Mouse (Mus musculus) forebrain, embryonic 14.5 days (tissue): ENCODE data around the gene Iars2. TPM values are rescaled to one million over a fixed set of nuclear protein-coding genes. Genes with fewer than 3 reads are reported as not detected.

ENCODE experiments used
- ATAC-seq: fragments of 200-750 bp; cut with Nextera tagmentation; 2 replicates; pipeline ENCODE4 v1.8.0; 2017; ENCODE audit warnings: mild to moderate bottlenecking, moderate library complexity
- DNase-seq: peaks from one replicate; pipeline ENCODE4 v3.0.0-alpha.2; 2015; ENCODE audit warnings: low spot score
- H3K27ac ChIP-seq: fragments of 300-500 bp; sonication (generic); 2 replicates; pipeline ENCODE4 v1.5.1; 2014; ENCODE audit warnings: low read depth, mild to moderate bottlenecking, control low read depth, low read length, moderate library complexity
- H3K27me3 ChIP-seq: fragments of 300-500 bp; sonication (generic); replicated peaks from 2 replicates; pipeline ENCODE4 v1.6.1; 2014; ENCODE audit warnings: low read length, control low read depth, mixed read lengths; ENCODE audit not compliant: control insufficient read depth, insufficient read depth
- H3K36me3 ChIP-seq: fragments of 300-500 bp; sonication (generic); 2 replicates; pipeline ENCODE4 v1.6.1; 2014; ENCODE audit warnings: low read length, control low read depth; ENCODE audit not compliant: control insufficient read depth, insufficient read depth
- H3K4me1 ChIP-seq: fragments of 300-500 bp; sonication (generic); 2 replicates; pipeline ENCODE4 v1.6.1; 2014; ENCODE audit warnings: antibody characterized with exemption, low read length, control low read depth; ENCODE audit not compliant: control insufficient read depth, insufficient read depth
- H3K4me2 ChIP-seq: fragments of 300-500 bp; sonication (generic); 2 replicates; pipeline ENCODE4 v1.6.1; 2014; ENCODE audit warnings: mild to moderate bottlenecking, control low read depth, low read length
- H3K4me3 ChIP-seq: fragments of 300-500 bp; sonication (generic); 2 replicates; pipeline ENCODE4 v1.5.1; 2014; ENCODE audit warnings: low read depth, low read length, control low read depth
- H3K9ac ChIP-seq: fragments of 300-500 bp; sonication (generic); 2 replicates; pipeline ENCODE4 v1.6.1; 2014; ENCODE audit warnings: mild to moderate bottlenecking, low read length, control low read depth, moderate library complexity
- H3K9me3 ChIP-seq: fragments of 300-500 bp; sonication (generic); replicated peaks from 2 replicates; pipeline ENCODE4 v1.6.1; 2016; ENCODE audit warnings: low read length, control low read depth, mixed read lengths; ENCODE audit not compliant: control insufficient read depth
- WGBS: fragments of 180-500 bp; shearing (Covaris S2); extraction: QIAGEN DNeasy Blood & Tissue Kit; methylation state at CpG from one replicate; pipeline ENCODE4 v1.1.7; 2014; 5-methylcytosine and 5-hydroxymethylcytosine counted together
- microRNA counts: library from miRNA; unstranded; fragments of <30 nt; microRNA quantifications from one replicate; lab custom pipeline; 2016
- microRNA-seq: library from miRNA; unstranded; fragments of <30 nt; microRNA quantifications from one replicate; pipeline ENCODE4, GENCODE M21; 2016
- polyA plus RNA-seq: library from polyadenylated mRNA; unstranded; fragments of >200 nt; fragmentation: Nextera tagmentation; extraction: Ambion mirVana; gene quantifications from 2 replicates; pipeline ENCODE4 v1.2.1, GENCODE M21; 2014

Gene Iars2
- polyA plus RNA-seq, 1 experiment from 2014 or later: 18.4 TPM

DNA sequence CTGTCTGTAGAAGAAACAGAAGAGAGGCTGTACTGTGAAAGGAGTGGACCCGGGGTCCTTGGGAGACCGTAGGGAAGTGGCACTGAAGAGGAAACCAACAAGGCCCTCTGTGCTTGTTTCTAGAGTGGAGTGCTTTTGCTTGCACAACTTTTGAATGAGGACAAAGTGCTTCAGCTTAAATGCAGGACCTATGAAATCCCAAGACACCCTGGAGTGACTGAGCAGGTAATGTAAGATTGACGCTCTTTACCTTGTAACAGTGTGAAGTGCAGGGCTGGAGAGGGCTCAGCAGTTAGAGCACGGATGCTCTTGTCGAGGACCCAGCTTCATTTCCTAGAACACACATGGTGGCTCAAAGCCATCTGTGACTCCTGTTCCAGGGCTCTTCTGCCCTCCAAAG lies 93.4 kb downstream of the Iars2 start:
- Histone ChIP-seq H3K27ac (no peak overlapping the region), H3K27me3 (no peaks in the 10 kb centered on the region), H3K4me1 (no peaks in the 10 kb centered on the region), H3K4me3 (no peak overlapping the region), H3K9ac (no peak overlapping the region), H3K4me2 (no peak overlapping the region), H3K36me3 (peaks cover 38% of the 10 kb centered on the region), H3K9me3 (no peaks in the 10 kb centered on the region)
- 93% methylated on average over 5 of the region's 5 CpGs for WGBS
- no peak for DNase-seq
- ATAC-seq: no peak

MicroRNA genes within 50 kb of the gene (microRNA counts, 519-probe panel; counts per million panel counts)
- microRNA mmu-miR-194 (lab: Ali Mortazavi, UCI) (3,498 counts per million, percentile 32 among the panel's probes with 10 or more counts), microRNA mmu-miR-664 (lab: Ali Mortazavi, UCI) (not detected)

Small RNA genes within 50 kb of the gene (microRNA-seq; reads per million reads assigned to microRNA genes)
- 0.79 reads per million for gene Mir194-1
- 1.3 reads per million, percentile 3 among the genes with 10 or more reads in this experiment for gene Mir215
- 9.1 reads per million, percentile 33 among the genes with 10 or more reads in this experiment for gene Mir664

Other genes with a start within 250 kb of the Iars2 start
- gene Rab3gap2, start 125.3 kb downstream of the Iars2 start, polyA plus RNA-seq: 18.2 and 22.9 TPM in 2 replicates
- gene Bpnt1, start 2.8 kb upstream of the Iars2 start, polyA plus RNA-seq: 18.8 and 18.9 TPM in 2 replicates
- gene Eprs, start 33.6 kb upstream of the Iars2 start, polyA plus RNA-seq: 142 and 156 TPM in 2 replicates
- 10.5 and 11.0 TPM in 2 replicates for gene Slc30a10, start 125.5 kb upstream of the Iars2 start, polyA plus RNA-seq